Mouse (Mus musculus): ENCODE measurements around the gene Rab4a. TPM values are rescaled to one million over a fixed set of nuclear protein-coding genes. Genes with fewer than 3 reads are reported as not detected.

The Rab4a gene
- polyA plus RNA-seq, 1 experiment from 2014 or later, result 64.0 TPM

DNA sequence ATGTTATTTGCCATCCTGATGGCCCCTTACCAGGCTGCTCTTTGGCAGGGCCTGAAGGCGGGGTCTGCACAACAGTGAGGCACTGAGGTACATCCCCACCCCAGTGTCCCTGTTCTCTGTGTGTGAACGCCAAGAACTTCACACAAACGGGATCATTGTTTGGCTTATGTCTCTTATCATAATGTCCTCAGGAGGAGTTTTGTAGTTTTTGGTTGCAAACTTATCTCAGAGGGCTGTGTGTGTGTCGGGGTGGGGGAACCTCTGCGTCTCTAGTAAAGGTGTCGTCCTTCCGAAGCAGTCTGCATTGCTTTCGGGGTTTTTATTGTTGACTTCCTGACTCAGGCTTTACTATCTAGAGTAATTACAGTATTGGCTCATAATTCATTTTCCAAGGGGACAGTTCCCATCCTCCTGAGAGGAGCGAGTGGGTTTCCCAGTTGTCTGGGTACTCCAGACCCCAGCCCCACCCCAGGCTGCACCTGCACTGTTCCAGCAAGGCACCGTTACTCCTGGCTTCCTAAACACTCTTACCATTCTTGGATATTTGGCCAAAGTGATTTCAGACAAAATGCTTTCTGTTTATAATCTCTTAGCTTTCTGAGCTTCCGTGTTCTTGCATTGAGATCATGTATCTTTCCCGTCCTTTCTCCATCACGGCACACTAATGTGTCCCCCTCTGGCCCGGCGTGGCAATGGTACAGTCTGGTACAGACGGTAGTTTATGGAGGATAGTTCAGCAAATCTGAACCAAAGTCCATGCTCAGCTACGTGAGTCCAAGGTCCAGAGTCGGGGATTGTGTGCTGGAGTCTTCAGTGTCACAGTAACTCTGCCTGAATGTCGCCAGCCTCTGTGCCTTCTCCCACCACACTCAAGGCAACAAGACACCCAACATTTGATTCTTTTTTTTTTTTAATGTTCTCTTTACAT, 14.2 kb downstream of the Rab4a start:
- Histone ChIP-seq H3K36me3 (peaks cover 37% of the 10 kb centered on the region), H3K4me2 (replicated peaks) (no peak overlapping the region), H3K27me3 (no peaks in the 10 kb centered on the region), H3K9ac (replicated peaks) (no peak overlapping the region), H3K4me3 (replicated peaks) (no peak overlapping the region), H3K4me1 (replicated peaks) (no peaks in the 10 kb centered on the region), H3K27ac (no peak overlapping the region), H3K9me3 (no peaks in the 10 kb centered on the region)
- ATAC-seq, result no peak
- WGBS, result 96% methylated on average over 19 of the region's 19 CpGs

DNA sequence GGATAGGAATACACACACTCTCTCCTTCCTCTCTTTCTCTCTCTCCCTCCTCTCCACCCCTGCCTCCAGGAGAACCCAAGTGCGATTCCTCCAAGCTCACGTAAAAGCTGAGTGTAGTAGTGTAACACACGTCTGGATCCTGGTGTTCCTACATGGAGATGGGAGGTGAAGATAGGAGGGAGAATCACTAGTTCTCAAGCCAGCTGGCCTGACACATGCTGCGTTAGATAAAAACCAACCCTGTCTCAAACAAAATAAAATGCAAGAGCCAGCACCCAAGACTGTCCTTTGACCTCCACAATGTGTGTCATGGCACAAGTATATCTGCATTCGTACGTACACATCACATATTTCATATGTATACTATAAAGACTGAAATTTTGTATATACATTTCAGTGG, 15.0 kb downstream of the Rab4a start:
- WGBS, result 95% methylated on average over 6 of the region's 6 CpGs
- no peaks in the 10 kb centered on the region for H3K4me1 ChIP-seq (replicated peaks)
- H3K9me3 ChIP-seq, result no peaks in the 10 kb centered on the region
- ATAC-seq, result no peak
- no peaks in the 10 kb centered on the region for H3K27me3 ChIP-seq
- H3K4me2 ChIP-seq (replicated peaks), result no peak overlapping the region
- H3K27ac ChIP-seq, result no peak overlapping the region
- H3K36me3 ChIP-seq, result peaks cover 45% of the 10 kb centered on the region
- no peak overlapping the region for H3K4me3 ChIP-seq (replicated peaks)
- H3K9ac ChIP-seq (replicated peaks), result no peak overlapping the region

GRCm38 (mm10) chr8:123823111-123823510, 17.3 kb downstream of the Rab4a start:
- H3K27me3 ChIP-seq, result no peaks in the 10 kb centered on the region
- 95% methylated on average over 10 of the region's 10 CpGs for WGBS
- H3K4me2 ChIP-seq (replicated peaks), result no peak overlapping the region
- no peaks in the 10 kb centered on the region for H3K9me3 ChIP-seq
- H3K36me3 ChIP-seq, result peaks cover 55% of the 10 kb centered on the region
- no peak overlapping the region for H3K27ac ChIP-seq
- ATAC-seq, result no peak
- H3K4me1 ChIP-seq (replicated peaks), result no peaks in the 10 kb centered on the region
- no peak overlapping the region for H3K4me3 ChIP-seq (replicated peaks)
- no peak overlapping the region for H3K9ac ChIP-seq (replicated peaks)

DNA sequence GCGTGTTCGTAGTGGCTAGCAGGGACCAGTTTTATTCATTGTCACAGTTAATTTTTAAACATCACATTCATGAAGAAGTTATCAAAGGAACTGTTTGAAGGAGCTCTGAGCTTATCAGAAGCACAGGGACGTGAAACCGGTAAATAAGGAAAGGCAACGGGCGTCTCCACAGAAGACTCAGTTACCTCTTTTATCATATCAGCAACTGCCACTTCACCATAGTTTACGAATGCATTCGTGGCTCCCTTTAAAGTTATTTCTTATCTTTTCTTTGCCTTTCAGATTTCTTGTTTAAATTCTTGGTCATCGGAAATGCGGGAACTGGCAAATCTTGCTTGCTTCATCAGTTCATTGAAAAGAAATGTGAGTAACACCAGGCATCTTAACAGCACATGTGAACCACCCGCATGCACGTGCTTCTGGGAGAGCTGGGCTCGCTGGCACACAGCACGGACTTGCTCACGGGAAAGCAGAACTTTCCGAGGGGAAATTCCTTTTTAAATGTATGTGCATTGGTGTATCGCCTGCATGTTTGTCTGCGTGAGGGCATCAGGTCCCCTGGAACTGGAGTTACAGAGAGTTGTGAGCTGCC, 17.8 kb downstream of the Rab4a start:
- no peaks in the 10 kb centered on the region for H3K27me3 ChIP-seq
- H3K4me2 ChIP-seq (replicated peaks), result no peak overlapping the region
- ATAC-seq, result no peak
- no peak overlapping the region for H3K27ac ChIP-seq
- 96% methylated on average over 18 of the region's 18 CpGs for WGBS
- H3K4me3 ChIP-seq (replicated peaks), result no peak overlapping the region
- no peaks in the 10 kb centered on the region for H3K9me3 ChIP-seq
- no peaks in the 10 kb centered on the region for H3K4me1 ChIP-seq (replicated peaks)
- H3K36me3 ChIP-seq, result peaks cover 60% of the 10 kb centered on the region
- no peak overlapping the region for H3K9ac ChIP-seq (replicated peaks)

DNA sequence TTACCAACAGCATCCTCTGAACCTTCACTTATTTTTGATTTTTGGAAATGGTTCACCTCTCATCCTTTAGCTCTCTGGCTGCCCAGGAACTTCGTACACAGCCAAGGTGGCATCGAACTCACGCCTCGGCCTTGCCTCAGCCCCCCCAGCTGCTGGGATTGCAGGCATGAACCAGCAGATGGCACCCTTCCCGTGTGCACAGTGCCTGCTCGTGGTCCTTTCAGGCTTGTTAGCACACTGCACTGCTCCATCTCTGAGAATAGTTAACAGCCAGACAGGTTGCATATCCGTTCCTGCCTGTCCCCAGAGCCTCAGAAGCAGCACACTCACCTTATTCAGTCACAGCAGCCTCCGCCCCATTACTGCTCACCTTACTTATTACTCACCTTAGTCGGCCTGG, 20.2 kb downstream of the Rab4a start:
- 66% methylated on average over 9 of the region's 9 CpGs for WGBS
- ATAC-seq, result no peak
- peaks cover 83% of the 10 kb centered on the region for H3K36me3 ChIP-seq

DNA sequence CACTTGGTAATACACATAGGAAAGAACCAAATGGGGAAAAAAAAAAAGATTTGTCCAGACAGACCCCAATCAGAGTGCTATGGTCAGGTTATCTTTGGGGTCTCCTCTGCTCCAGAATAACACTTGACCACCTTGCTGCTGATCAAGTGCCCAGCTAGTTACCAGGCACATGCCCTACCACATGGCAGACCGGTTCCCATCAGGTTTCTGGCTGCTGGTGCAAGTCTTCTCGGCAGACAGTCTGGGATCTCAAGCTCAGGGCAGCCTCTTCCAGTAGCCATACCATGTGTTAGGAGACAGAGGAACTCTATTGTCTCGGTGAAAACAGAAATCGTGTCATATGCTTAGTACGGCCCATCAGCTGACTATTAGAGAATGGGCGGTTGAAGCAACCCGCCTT, 21.0 kb downstream of the Rab4a start:
- H3K36me3 ChIP-seq, result peaks cover 90% of the 10 kb centered on the region
- H3K9me3 ChIP-seq, result no peaks in the 10 kb centered on the region
- no peak overlapping the region for H3K9ac ChIP-seq (replicated peaks)
- no peak overlapping the region for H3K4me2 ChIP-seq (replicated peaks)
- no peaks in the 10 kb centered on the region for H3K4me1 ChIP-seq (replicated peaks)
- no peak overlapping the region for H3K4me3 ChIP-seq (replicated peaks)
- H3K27ac ChIP-seq, result no peak overlapping the region
- ATAC-seq, result no peak
- 94% methylated on average over 7 of the region's 7 CpGs for WGBS
- H3K27me3 ChIP-seq, result no peaks in the 10 kb centered on the region

More for the DNA sequence above, 20.2 kb downstream of the Rab4a start:
- H3K4me1 ChIP-seq (replicated peaks), result no peaks in the 10 kb centered on the region
- H3K27ac ChIP-seq, result no peak overlapping the region
- H3K9me3 ChIP-seq, result no peaks in the 10 kb centered on the region
- H3K9ac ChIP-seq (replicated peaks), result no peak overlapping the region
- H3K4me2 ChIP-seq (replicated peaks), result no peak overlapping the region
- H3K27me3 ChIP-seq, result no peaks in the 10 kb centered on the region
- H3K4me3 ChIP-seq (replicated peaks), result no peak overlapping the region

DNA sequence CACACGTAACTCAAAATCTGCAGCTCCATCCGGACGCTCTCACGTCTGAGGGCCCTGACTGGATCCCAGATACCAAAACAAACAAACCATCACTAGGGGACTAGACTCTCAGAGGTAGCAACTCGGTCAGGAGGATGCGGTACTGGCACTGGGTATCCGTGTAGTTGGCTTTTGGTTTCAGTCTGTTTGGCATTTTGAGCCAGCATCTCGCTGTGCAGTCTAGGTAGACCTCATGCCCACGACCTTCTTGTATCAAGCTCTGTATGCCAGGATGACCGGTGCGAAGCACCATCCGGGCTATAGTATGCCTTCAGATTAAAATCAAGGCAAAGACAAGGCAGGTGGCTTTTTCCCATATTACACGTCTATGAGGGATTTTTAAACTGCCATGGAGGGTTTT, 21.7 kb downstream of the Rab4a start:
- no peak for ATAC-seq
- H3K9me3 ChIP-seq, result no peaks in the 10 kb centered on the region
- no peak overlapping the region for H3K9ac ChIP-seq (replicated peaks)
- H3K4me3 ChIP-seq (replicated peaks), result no peak overlapping the region
- no peak overlapping the region for H3K27ac ChIP-seq
- 94% methylated on average over 13 of the region's 13 CpGs for WGBS
- H3K36me3 ChIP-seq, result peaks cover 95% of the 10 kb centered on the region
- no peaks in the 10 kb centered on the region for H3K27me3 ChIP-seq
- no peaks in the 10 kb centered on the region for H3K4me1 ChIP-seq (replicated peaks)
- H3K4me2 ChIP-seq (replicated peaks), result no peak overlapping the region

DNA sequence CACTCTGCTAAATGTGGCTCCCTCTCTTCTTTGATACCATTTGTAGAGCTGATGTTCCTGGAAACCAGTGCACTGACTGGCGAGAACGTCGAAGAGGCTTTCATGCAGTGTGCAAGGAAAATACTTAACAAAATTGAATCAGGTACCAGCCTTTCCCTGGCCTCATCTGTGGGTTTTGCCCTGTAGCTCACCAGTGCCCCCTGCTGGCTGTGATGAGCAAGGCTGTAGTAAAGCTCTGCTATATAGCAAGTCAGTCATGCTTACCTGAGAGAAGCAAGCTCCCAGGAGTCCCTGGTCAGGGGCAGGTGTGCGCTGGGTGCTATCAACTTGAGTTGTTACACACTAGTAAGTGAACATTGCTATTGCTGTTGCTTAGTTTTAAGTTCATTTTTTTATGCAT, 27.0 kb downstream of the Rab4a start:
- Histone ChIP-seq H3K36me3 (peaks cover 90% of the 10 kb centered on the region), H3K4me1 (replicated peaks) (no peaks in the 10 kb centered on the region), H3K27ac (no peak overlapping the region), H3K27me3 (no peaks in the 10 kb centered on the region), H3K9me3 (no peaks in the 10 kb centered on the region; the same call in 1 of the 2 replicates), H3K9ac (replicated peaks) (no peak overlapping the region), H3K4me3 (replicated peaks) (no peak overlapping the region), H3K4me2 (replicated peaks) (no peak overlapping the region)
- 98% methylated on average over 4 of the region's 4 CpGs for whole genome bisulfite sequencing
- ATAC-seq, result no peak

DNA sequence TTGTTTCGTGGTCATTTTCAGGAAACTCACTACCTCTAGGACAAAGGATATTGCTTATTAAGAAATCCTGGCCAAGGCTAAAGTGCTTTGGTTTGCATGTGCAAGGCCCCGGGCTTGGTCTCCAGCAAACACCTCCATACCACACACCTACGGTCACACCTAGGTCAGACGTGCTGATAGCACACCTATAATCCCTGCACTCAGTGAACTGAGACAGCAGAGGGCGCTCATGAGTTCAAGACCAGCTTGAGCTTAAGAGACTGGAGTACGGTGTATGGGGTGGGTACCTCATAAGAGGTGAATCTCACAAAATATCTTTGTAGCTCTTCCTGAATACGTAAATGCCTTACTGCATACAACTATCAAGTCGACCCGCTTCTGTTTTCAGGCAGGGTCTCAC, 29.7 kb downstream of the Rab4a start:
- Histone ChIP-seq H3K4me2 (replicated peaks) (no peak overlapping the region), H3K4me1 (replicated peaks) (no peaks in the 10 kb centered on the region), H3K27ac (no peak overlapping the region), H3K9ac (replicated peaks) (no peak overlapping the region), H3K27me3 (no peaks in the 10 kb centered on the region), H3K4me3 (replicated peaks) (no peak overlapping the region), H3K36me3 (peaks cover 65% of the 10 kb centered on the region), H3K9me3 (no peaks in the 10 kb centered on the region; the same call in 1 of the 2 replicates)
- ATAC-seq, result 0 out of 2 replicates have a peak, but pooled peaks have one; percentile 34
- WGBS, result 63% methylated on average over 9 of the region's 9 CpGs

DNA sequence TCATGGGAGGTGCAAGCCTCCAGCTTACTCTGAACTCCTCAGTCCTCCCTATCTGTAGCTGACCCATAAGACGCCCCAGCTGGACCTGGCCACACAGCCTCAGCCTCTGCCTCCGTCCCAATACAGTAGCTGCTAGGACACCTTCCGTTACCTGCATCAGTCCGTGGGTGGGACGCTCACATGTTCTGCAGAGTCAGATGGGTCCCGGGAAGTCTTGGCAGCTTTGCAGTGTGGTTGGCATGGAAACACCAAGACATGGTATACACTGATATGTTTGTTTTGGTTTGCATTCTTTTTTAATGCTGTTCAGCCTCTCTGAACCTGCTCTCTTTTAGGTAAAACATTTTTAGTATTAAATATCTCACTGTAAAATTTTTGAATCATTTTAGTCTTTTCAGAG, 30.6 kb downstream of the Rab4a start:
- Histone ChIP-seq H3K36me3 (peaks cover 58% of the 10 kb centered on the region), H3K4me3 (replicated peaks) (no peak overlapping the region), H3K4me2 (replicated peaks) (no peak overlapping the region), H3K9me3 (no peaks in the 10 kb centered on the region; the same call in 1 of the 2 replicates), H3K27me3 (no peaks in the 10 kb centered on the region), H3K4me1 (replicated peaks) (no peaks in the 10 kb centered on the region), H3K9ac (replicated peaks) (no peak overlapping the region), H3K27ac (no peak overlapping the region)
- WGBS, result 93% methylated on average over 6 of the region's 6 CpGs
- no peak for ATAC-seq

DNA sequence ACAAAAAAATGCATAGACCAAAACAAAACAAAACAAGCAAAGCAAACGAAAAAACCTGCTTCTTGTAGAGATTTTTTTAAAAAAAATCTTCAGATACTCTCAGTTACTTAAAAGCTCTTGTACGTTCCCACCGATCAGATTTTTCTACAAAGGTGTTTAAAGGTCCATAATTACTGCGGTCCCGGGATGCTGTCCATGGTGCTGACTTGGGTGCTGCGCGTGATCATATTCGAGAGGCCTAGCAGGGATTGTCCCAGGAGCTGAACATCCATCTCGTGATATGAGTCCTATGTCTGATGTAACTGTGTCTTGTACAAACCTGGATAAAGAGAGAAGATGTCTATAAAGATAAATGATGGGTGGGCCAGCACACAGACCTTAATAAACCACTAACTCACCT, 32.7 kb downstream of the Rab4a start:
- no peaks in the 10 kb centered on the region for H3K4me1 ChIP-seq (replicated peaks)
- no peak overlapping the region for H3K4me2 ChIP-seq (replicated peaks)
- no peak overlapping the region for H3K9ac ChIP-seq (replicated peaks)
- peaks cover 38% of the 10 kb centered on the region for H3K36me3 ChIP-seq
- no peak overlapping the region for H3K27ac ChIP-seq
- H3K9me3 ChIP-seq, result no peaks in the 10 kb centered on the region; the same call in 1 of the 2 replicates
- H3K27me3 ChIP-seq, result no peaks in the 10 kb centered on the region
- WGBS, result 79% methylated on average over 9 of the region's 9 CpGs
- no peak for ATAC-seq
- H3K4me3 ChIP-seq (replicated peaks), result no peak overlapping the region

- Histone ChIP-seq H3K27me3 (no peaks in the 10 kb centered on the region), H3K27ac (no peak overlapping the region), H3K4me3 (replicated peaks) (no peak overlapping the region), H3K4me2 (replicated peaks) (no peak overlapping the region), H3K9me3 (no peaks in the 10 kb centered on the region; the same call in 1 of the 2 replicates), H3K36me3 (peaks cover 20% of the 10 kb centered on the region), H3K4me1 (replicated peaks) (no peaks in the 10 kb centered on the region), H3K9ac (replicated peaks) (no peak overlapping the region)
- ATAC-seq, result no peak
- 94% methylated on average over 15 of the region's 15 CpGs for WGBS
Observed at GRCm38 (mm10) chr8:123840578-123841345, 35.0 kb downstream of the Rab4a start.
